Mouse (Mus musculus): ENCODE data around the gene Mrpl46. TPM values are rescaled to one million over a fixed set of nuclear protein-coding genes. Genes with fewer than 3 reads are reported as not detected.

Gene Mrpl46
- polyA plus RNA-seq (2015; fragmentation: Nextera tagmentation; extraction: Ambion mirVana), result 57.1 and 57.5 TPM in 2 replicates

DNA sequence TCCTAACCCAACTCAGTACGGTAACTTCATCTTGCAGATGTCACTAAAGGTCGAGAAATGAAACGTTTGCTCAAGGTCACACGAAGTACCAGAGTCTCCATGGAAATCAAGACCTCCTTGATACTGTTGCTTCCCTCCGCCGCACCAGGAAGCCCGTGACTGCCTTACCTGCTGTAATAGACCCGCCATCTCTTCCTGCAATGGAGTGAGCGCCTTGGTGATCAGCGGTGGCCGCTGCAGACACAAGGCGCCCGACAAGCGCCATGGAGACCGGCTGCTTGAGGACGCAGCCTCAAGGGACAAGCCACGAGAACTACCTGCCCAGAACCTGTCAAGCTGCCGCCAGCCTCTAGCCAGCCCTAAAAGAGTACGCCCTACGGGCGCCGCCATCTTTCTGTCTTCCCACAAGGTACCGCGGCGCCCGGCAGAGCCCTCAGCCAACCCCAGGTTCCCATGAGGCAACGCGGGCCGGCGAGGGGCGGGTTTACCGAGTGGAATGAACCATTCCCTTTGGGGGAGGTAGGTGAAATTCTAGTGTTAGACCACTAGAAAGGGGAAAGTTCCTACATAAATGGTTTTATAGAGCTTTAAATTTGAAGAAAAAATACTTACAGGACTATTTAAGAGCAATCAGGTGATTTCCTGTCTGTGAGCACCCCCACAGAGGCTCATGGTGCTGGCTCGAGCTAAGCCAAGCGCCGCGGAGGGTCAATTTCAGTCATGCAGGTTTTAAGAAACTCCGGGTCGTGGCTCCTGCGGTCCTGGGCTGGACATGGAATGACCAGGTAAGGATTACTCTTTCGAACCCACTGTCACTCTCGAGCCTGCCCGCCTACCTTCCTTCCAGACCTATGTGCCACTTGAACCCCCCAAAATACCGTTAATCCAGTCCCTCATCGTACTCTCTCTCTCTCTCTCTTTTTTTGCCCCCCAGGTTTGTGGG lies at the start of gene Mrpl46, which contains the start of gene Mrps11:
Gene Mrpl46, minus strand, starts transcription at position 893 of the 943 bp plus-strand sequence.
Gene Mrps11, plus strand, starts transcription at position 481 of the 943 bp plus-strand sequence.
- peak within 1 kb of the TSS; percentile 66 for H3K27ac ChIP-seq
- WGBS, result under 1% methylated on average over 44 of the region's 44 CpGs
- H3K4me1 ChIP-seq (replicated peaks), result peaks cover 40% of the 10 kb centered on the region
- peak within 1 kb of the TSS; percentile 81 for H3K4me3 ChIP-seq
- H3K9ac ChIP-seq, result peak within 1 kb of the TSS; percentile 85
- ATAC-seq (ENCODE audit: low FRiP score), result peak; percentile 98
- H3K4me2 ChIP-seq, result peak within 1 kb of the TSS; percentile 94
- peaks cover 30% of the 10 kb centered on the region for H3K36me3 ChIP-seq
- H3K27me3 ChIP-seq, result no peaks in the 10 kb centered on the region
- H3K9me3 ChIP-seq, result no peaks in the 10 kb centered on the region

DNA sequence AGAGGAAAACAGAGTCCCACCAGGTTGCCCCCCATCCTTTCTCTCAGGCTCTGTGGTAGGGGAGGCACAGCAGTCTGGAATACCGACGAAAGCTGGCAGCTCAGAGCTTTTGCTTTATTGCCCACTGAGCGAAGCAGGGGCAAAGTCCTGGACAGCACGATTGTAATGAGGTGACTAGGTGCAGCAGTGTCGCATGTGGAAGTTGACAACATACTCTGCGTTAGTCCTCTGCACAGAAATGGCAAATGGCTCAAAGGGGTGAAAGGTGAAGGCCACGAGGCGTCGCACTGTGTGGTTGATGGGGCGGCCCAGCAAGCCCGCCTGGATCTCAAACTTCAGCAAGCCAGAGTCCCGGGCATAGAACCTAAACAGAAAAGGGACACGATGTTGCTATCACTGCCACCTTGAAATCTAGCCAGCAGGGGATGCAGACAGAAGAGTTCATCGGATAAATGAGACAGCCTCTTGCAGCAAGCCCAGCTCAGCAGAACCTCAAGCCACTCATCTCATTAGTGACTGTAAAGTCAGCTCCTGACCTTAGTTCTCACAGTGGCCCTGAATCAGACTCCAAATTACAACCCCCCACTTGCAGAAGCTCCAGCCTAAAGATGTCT lies 44.5 kb upstream of the Mrpl46 start:
- Histone ChIP-seq H3K27ac (peak overlapping the region; percentile 89), H3K4me3 (no peak overlapping the region), H3K9me3 (no peaks in the 10 kb centered on the region), H3K36me3 (peaks cover 27% of the 10 kb centered on the region), H3K9ac (peak overlapping the region; percentile 43; the same call in 1 of the 2 replicates), H3K4me1 (replicated peaks) (peaks cover 30% of the 10 kb centered on the region), H3K4me2 (no peak overlapping the region), H3K27me3 (no peaks in the 10 kb centered on the region)
- WGBS, result 74% methylated on average over 14 of the region's 14 CpGs
- no peak for ATAC-seq (ENCODE audit: low FRiP score)

GRCm38 (mm10) chr7:78826682-78827385 lies 43.5 kb upstream of the Mrpl46 start:
- ATAC-seq (ENCODE audit: low FRiP score), result peak; percentile 85

GRCm38 (mm10) chr7:78818336-78818735 lies 35.0 kb upstream of the Mrpl46 start:
- H3K9me3 ChIP-seq, result no peaks in the 10 kb centered on the region
- H3K4me2 ChIP-seq, result no peak overlapping the region
- H3K9ac ChIP-seq, result no peak overlapping the region
- H3K36me3 ChIP-seq, result peaks cover 9% of the 10 kb centered on the region; the same call in 1 of the 2 replicates
- no peaks in the 10 kb centered on the region for H3K27me3 ChIP-seq
- H3K4me1 ChIP-seq (replicated peaks), result peaks cover 17% of the 10 kb centered on the region
- H3K27ac ChIP-seq, result no peak overlapping the region
- no peak overlapping the region for H3K4me3 ChIP-seq
- WGBS, result 86% methylated on average over 12 of the region's 12 CpGs
- ATAC-seq (ENCODE audit: low FRiP score), result no peak

More at GRCm38 (mm10) chr7:78826682-78827385, 43.5 kb upstream of the Mrpl46 start:
- 0 out of 2 replicates have a peak overlapping the region, but pooled peaks have one; percentile 3 for H3K4me2 ChIP-seq
- H3K27me3 ChIP-seq, result no peaks in the 10 kb centered on the region
- H3K4me3 ChIP-seq, result no peak overlapping the region
- WGBS, result 29% methylated on average over 9 of the region's 9 CpGs
- peaks cover 29% of the 10 kb centered on the region for H3K36me3 ChIP-seq
- peak overlapping the region; percentile 36; the same call in 1 of the 2 replicates for H3K9ac ChIP-seq
- no peaks in the 10 kb centered on the region for H3K9me3 ChIP-seq
- peak overlapping the region; percentile 89 for H3K27ac ChIP-seq
- peaks cover 30% of the 10 kb centered on the region for H3K4me1 ChIP-seq (replicated peaks)

- no peaks in the 10 kb centered on the region for H3K9me3 ChIP-seq
- H3K27me3 ChIP-seq, result no peaks in the 10 kb centered on the region
- H3K4me3 ChIP-seq, result no peak overlapping the region
- H3K4me2 ChIP-seq, result no peak overlapping the region
- H3K36me3 ChIP-seq, result no peaks in the 10 kb centered on the region
- ATAC-seq (ENCODE audit: low FRiP score), result no peak
- no peak overlapping the region for H3K9ac ChIP-seq
- H3K4me1 ChIP-seq (replicated peaks), result peaks cover 17% of the 10 kb centered on the region
- H3K27ac ChIP-seq, result peak overlapping the region; percentile 61
Observed at GRCm38 (mm10) chr7:78814766-78815165, 31.4 kb upstream of the Mrpl46 start.

DNA sequence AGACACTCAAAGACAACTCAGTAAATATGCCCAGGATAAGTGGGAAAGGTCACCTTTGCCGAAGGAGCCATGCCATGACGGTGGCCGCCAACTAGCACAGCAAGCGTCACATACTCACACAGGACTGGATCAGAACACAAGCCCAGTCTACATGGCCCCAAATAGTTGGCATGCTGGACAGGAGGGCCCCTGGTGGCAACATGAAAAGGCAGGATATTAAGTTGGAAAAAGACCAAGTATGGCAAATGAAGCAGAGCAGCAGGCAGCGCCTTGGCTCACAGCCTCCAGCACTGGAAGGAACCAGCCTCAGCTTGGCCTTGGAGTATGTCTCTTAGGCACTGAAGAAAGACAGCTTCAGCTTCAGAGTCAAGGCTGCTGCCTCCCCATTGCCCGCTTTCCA lies 30.5 kb upstream of the Mrpl46 start:
- 88% methylated on average over 6 of the region's 6 CpGs for WGBS
- Histone ChIP-seq H3K4me2 (no peak overlapping the region), H3K4me1 (replicated peaks) (peaks cover 17% of the 10 kb centered on the region), H3K27me3 (no peaks in the 10 kb centered on the region), H3K36me3 (no peaks in the 10 kb centered on the region), H3K9ac (no peak overlapping the region), H3K27ac (0 out of 2 replicates have a peak overlapping the region, but pooled peaks have one; percentile 1), H3K9me3 (no peaks in the 10 kb centered on the region), H3K4me3 (no peak overlapping the region)
- no peak for ATAC-seq (ENCODE audit: low FRiP score)

DNA sequence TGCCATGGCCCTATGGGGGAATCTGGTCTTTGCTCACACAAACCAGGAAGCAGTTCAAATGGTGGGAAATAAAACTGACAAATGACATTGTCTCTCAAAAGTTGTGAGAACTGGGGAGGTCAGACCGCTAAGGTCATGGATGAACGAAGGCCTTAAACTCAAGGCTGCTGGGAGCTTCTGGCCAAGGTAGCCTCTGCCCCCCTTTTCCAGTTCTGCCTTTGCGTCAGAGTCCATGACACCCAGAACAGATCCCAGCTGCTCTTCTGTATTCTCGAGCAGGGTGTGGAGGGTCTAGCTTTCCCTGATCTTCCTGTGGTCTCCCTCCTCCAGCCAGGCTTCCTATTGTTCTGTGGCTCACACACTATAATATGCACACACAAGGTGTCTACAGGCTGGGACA lies 23.9 kb upstream of the Mrpl46 start:
- Histone ChIP-seq H3K4me1 (replicated peaks) (no peaks in the 10 kb centered on the region), H3K9me3 (no peaks in the 10 kb centered on the region), H3K4me2 (no peak overlapping the region), H3K27ac (no peak overlapping the region), H3K4me3 (no peak overlapping the region), H3K27me3 (no peaks in the 10 kb centered on the region), H3K36me3 (no peaks in the 10 kb centered on the region), H3K9ac (no peak overlapping the region)
- WGBS, result 88% methylated on average over 4 of the region's 4 CpGs
- ATAC-seq (ENCODE audit: low FRiP score), result no peak

GRCm38 (mm10) chr7:78803841-78804240 lies 20.5 kb upstream of the Mrpl46 start:
- H3K9me3 ChIP-seq, result no peaks in the 10 kb centered on the region
- H3K4me2 ChIP-seq, result no peak overlapping the region
- 89% methylated on average over 3 of the region's 3 CpGs for WGBS
- H3K36me3 ChIP-seq, result no peaks in the 10 kb centered on the region
- H3K9ac ChIP-seq, result no peak overlapping the region
- H3K4me3 ChIP-seq, result no peak overlapping the region
- no peak overlapping the region for H3K27ac ChIP-seq
- H3K27me3 ChIP-seq, result 0 out of 2 replicates have a peak, but pooled peaks cover 3% of the 10 kb centered on the region
- ATAC-seq (ENCODE audit: low FRiP score), result no peak
- no peaks in the 10 kb centered on the region for H3K4me1 ChIP-seq (replicated peaks)

- Histone ChIP-seq H3K4me1 (replicated peaks) (peaks cover 13% of the 10 kb centered on the region), H3K4me3 (no peak overlapping the region), H3K9ac (no peak overlapping the region), H3K9me3 (no peaks in the 10 kb centered on the region), H3K36me3 (no peaks in the 10 kb centered on the region), H3K27me3 (0 out of 2 replicates have a peak, but pooled peaks cover 3% of the 10 kb centered on the region), H3K4me2 (no peak overlapping the region), H3K27ac (no peak overlapping the region)
- no peak for ATAC-seq (ENCODE audit: low FRiP score)
- 86% methylated on average over 9 of the region's 9 CpGs for WGBS
Observed at GRCm38 (mm10) chr7:78799730-78800496, 16.6 kb upstream of the Mrpl46 start.

DNA sequence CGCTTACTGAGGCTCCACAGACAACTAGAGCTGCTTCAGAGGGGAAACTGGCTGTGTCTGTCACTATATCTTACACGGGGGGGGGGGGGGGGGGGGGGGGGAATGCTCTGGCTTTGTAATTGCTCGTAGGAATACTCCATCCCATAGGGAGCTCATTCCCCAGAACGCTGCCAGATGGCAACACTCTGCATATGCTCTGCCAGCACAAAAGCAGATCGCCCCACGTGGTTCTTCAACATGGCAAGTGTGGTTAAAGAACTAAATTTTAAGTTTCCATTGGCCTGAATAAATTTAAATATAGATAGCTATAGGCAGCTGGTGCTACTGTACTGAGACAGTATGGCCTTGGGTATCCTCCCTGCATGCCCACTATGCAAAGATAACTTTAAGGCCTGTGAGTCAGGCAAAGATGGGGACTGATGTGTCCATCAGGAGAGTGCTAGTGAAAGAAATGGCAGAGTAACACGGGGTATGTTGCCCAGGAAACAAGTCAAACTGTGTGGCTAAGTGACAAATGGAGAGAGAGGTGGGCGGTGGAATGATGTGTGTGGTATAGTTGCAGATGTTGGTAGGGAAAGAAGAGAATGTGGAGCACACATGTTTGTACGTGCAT lies 14.6 kb upstream of the Mrpl46 start:
- Histone ChIP-seq H3K4me3 (no peak overlapping the region), H3K27me3 (0 out of 2 replicates have a peak, but pooled peaks cover 3% of the 10 kb centered on the region), H3K27ac (no peak overlapping the region; the same call in 1 of the 2 replicates), H3K4me2 (no peak overlapping the region), H3K9me3 (no peaks in the 10 kb centered on the region), H3K9ac (no peak overlapping the region), H3K4me1 (replicated peaks) (peaks cover 13% of the 10 kb centered on the region), H3K36me3 (peaks cover 6% of the 10 kb centered on the region)
- ATAC-seq (ENCODE audit: low FRiP score), result peak; percentile 46; the same call in 1 of the 2 replicates
- 36% methylated on average over 8 of the region's 9 CpGs for WGBS

- ATAC-seq (ENCODE audit: low FRiP score), result no peak
- 91% methylated on average over 3 of the region's 3 CpGs for WGBS
- Histone ChIP-seq H3K9ac (no peak overlapping the region), H3K9me3 (no peaks in the 10 kb centered on the region), H3K4me3 (no peak overlapping the region), H3K27ac (no peak overlapping the region), H3K36me3 (peaks cover 16% of the 10 kb centered on the region), H3K4me1 (replicated peaks) (peaks cover 13% of the 10 kb centered on the region), H3K27me3 (0 out of 2 replicates have a peak, but pooled peaks cover 3% of the 10 kb centered on the region), H3K4me2 (no peak overlapping the region)
Observed at GRCm38 (mm10) chr7:78796624-78797023, 13.3 kb upstream of the Mrpl46 start.
